Mouse (Mus musculus) inflammation-experienced regulatory T-cells, adult 6 months (primary cell): ENCODE measurements around the gene Inpp5d. TPM values are rescaled to one million over a fixed set of nuclear protein-coding genes. Genes with fewer than 3 reads are reported as not detected.

Experiments used
- ATAC-seq: one replicate; pipeline ENCODE4 v1.8.0; 2017
- polyA plus RNA-seq, 3 experiments: library from polyadenylated mRNA; unstranded; fragments of 100-300 nt; shearing (Covaris generic); gene quantifications; one replicate each; pipeline ENCODE4 v1.2.1; 2017

Inpp5d gene
- polyA plus RNA-seq, 3 experiments from 2014 or later, result 124 to 158 (median 135) TPM

DNA sequence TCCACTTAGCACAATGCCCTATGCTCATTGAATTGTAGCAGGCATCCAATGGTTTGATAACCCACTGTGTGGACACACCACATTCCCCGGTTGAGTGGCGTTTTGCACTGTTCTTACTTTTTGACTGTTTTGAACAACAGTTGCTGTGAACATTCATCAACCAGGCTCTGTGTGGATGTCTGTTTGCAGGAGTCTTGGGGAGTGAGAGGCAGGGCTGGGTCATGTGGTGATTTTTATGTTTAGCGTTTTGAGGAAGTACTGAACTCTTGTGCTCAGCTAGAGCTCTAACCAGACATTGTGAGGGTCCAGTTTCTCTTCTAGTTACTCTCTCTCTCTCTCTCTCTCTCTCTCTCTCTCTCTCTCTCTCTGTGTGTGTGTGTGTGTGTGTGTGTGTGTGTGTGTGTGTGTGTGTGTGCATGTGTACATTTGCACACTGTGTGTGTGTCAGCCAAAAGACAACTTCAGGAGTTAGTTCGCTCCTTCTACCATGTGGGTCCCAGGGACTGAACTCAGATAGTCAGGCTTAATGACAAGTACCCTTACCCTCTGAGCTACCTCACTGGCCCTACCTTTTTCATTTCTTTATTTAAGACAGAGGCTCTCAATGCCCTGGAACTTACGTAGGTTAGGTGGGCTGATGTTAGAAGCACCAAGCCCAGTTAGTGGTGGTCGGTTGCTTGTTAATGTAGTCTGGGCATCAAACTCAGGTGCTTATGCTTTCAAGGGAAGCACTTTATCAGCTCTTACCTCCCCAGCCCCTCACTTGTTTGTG lies 5.3 kb downstream of the Inpp5d start:
- ATAC-seq, result no peak

GRCm38 (mm10) chr1:87626344-87626743 lies 6.2 kb downstream of the Inpp5d start:
- ATAC-seq, result peak; percentile 95

GRCm38 (mm10) chr1:87628085-87628484 lies 8.0 kb downstream of the Inpp5d start:
- ATAC-seq, result no peak

GRCm38 (mm10) chr1:87631584-87631983 lies 11.5 kb downstream of the Inpp5d start:
- no peak for ATAC-seq

DNA sequence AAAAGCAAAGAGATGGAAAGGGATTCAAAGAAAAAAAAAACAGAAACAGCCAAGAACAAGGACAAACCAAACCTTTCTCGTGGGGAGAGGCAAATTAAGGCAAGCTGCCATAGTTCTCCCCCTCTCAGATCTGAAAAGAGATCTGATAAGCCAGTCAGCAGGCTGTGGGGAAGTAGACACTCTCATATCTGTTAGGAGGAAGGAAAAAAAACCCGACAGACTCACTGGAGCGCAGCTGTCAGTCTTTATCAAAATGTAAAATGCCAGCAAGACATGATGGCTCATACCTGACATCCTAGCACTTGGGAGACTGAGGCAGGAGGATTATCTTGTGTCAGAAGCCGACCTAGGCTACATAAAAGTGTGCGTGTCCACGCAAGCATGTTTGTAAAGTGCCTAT lies 12.1 kb downstream of the Inpp5d start:
- no peak for ATAC-seq

GRCm38 (mm10) chr1:87636716-87637117 lies 16.6 kb downstream of the Inpp5d start:
- ATAC-seq, result no peak

DNA sequence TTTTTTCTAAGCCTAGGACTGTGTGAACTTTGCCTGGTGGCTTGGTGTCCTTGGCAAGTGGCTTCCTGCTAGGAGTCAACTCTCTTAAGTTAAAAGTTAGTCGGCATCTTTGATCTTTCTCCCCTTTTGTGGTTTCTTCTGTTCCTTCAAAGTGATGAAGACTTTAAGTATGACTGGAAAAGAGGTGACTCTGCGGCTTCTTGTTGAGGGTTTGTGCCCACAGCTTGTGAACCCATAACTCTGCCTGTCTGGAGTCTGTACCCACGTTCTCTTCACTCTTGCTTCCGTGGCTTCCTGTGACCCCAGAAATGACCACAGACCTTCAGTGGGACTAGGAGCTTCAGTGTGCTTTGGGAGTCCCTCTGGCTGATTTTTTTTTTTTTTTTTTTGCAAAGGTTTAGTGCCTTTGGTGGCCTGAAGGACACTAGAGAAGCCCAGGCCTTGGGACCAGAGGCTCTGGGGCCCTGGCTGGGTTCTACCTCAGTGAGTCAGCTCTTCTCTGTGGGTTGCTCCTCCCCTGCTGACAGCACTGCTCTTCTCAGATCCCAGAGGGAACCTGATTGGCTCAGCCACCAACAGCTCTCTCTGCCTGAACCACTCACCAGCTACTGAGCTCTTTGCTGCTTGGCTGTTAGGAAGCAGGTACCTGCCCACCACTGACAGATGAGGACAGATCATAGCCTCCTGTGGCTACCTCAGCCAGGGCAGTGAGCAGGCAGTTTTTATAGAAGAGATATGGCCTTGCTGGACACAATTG lies 17.2 kb downstream of the Inpp5d start:
- peak; percentile 73 for ATAC-seq

- ATAC-seq, result no peak
These were observed 17.9 kb downstream of the Inpp5d start for GRCm38 (mm10) chr1:87637878-87638600.

DNA sequence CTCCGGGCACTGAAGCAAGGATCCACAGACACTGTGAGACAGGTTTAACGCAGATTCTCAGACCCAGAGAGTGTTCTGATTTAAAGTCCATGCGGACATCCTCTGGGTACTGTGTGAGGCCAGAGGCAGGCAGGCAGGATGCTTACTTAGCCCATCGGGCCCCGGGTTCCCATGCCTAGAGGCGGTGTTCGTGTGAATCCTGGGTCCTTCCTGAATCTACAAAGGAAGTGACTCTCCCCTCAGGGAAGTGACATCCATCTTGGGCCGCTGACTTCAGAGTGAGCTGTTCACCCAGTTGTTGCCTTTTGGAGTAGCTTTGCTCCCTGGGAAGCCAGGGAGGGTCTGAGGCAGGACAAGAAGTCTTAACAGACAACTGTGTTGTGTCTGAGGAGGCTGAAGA lies 19.6 kb downstream of the Inpp5d start:
- ATAC-seq, result no peak

- peak; percentile 25 for ATAC-seq
These were observed 20.1 kb downstream of the Inpp5d start for GRCm38 (mm10) chr1:87640165-87640661.

- no peak for ATAC-seq
These were observed 22.9 kb downstream of the Inpp5d start for GRCm38 (mm10) chr1:87643016-87643415.

- no peak for ATAC-seq
These were observed 24.9 kb downstream of the Inpp5d start for GRCm38 (mm10) chr1:87645041-87645440.

DNA sequence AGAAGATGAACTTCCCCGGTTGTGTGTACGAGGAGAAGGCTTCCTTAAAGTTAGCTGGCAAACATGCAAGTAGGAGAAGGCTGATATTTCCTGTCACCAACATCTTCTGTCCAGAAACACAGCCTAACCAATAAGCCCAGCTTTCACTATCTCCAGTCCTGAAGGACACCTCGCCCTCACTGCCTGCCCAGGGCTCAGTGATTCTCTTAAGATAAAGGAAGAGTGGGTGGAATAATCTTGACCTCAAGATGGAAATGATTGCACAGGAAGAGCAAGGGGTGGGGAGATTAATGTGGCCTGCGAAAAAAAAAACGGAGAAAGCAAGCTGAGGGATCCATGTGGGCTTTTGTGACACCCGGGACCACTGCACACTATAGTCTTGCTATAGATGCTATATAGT lies 25.6 kb downstream of the Inpp5d start:
- no peak for ATAC-seq

- no peak for ATAC-seq
These were observed 27.7 kb downstream of the Inpp5d start for GRCm38 (mm10) chr1:87647820-87648219.

DNA sequence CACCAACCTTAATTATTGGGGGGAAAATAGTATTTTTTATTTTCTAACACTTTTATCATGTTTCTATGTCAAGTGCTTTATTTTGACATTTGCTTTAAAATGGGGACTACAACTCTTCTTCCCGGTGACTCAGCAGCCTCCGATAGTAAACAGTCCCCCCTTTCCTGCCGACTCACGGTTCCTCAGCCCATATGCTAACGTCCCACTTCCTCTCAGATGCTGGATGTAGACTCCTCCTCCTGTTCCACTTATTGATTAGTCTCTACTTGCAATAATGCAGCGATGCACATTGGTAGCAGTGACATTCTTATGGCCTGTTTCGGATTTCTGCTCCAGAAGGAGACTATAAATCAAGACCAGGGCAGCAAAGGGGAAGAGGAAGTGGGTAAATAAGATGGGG lies 28.5 kb downstream of the Inpp5d start:
- ATAC-seq, result no peak

DNA sequence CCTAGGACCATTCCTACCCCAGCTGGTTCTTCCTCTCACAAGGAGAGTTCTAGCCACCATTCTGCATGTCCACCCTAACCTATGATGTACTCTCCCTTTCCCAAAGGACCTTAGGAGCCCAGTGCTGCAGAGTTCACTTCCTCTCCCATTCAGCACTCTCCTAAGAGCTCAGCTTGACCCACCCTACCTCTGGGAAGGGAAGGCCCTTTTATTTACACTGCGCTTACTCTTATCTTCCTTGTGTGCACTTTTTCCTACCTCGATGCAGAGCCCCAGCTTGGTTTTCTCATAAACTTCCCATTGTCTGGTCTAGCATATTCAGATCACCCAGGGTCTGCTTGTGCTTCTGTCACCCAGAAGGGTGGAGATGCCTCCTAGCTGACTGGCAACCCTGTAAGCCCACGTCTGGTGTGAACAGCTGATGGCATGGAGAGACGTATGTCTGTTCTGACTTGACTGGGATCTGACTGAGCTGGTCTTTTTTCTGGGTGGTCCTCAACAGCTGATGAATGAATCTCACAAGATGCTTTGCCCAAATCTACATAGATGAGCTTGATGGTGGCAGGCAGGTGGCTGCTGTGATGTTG lies 29.2 kb downstream of the Inpp5d start:
- ATAC-seq, result no peak

DNA sequence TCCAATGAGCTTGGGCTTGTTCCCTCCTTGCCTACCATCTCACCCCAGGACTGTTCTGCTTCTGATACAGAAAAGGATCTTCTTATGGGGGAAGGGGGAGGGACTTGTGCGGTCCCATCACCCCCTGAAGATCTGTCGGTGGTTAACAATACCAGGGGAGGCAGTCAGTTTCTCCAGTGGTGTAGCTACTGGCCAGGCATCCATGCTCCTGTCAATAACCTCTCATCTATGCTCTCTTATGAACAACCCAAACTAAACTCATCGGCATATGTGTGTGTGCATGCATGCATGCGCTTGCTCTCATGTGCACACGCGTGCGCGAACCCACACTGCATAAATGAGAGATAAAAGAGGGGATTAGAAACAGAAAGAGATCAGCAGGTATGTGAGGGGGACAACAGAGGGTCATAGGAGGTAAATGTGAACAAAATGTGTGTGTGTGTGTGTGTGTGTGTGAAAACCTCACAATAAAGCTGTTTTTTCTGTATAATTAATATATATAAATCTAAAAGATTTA lies 29.9 kb downstream of the Inpp5d start:
- ATAC-seq, result no peak

DNA sequence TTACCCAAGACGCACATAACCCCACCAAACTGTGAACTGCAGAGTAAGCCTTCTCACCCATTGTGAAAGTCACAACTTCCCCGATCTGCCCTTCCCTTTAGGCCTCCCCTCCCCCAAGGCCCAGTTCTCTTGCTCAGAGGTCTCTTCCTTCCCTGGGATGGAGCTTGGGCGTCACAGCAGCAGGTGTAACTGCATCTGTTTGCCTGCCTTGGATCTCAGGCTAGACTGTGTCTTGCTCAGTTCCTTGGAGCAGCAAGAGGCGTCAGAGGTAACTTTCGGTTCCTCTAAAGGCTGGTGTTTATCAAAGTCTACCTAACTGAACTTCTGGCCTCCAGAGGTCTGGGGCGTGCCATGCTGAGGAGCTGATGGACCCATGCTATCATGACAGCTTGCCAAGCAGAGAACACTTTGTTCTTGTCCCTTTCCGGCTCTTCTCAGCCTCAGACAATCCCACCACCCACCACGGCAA lies 30.5 kb downstream of the Inpp5d start:
- peak; percentile 62 for ATAC-seq

- ATAC-seq, result no peak
These were observed 31.3 kb downstream of the Inpp5d start for GRCm38 (mm10) chr1:87651436-87651835.

DNA sequence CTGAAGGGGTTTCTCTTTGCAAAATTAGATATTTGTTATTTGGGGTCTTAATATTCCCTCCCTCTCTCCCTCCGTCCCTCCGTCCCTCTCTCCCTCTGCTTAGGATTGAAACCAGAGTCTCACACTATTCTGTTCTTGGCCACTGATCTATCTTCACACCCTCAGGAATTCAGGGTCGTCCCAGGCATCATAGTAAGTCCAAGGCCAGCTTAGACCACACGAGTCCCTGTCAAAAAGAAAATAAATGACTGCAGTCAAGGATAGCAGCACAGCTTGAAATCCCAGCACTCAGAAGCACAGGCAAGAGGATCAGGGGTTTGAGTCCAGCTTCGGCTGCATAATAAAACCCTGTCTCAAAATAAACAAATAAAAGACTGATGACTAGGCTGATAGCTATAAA lies 35.0 kb downstream of the Inpp5d start:
- no peak for ATAC-seq

GRCm38 (mm10) chr1:87658063-87658462 lies 38.0 kb downstream of the Inpp5d start:
- no peak for ATAC-seq

DNA sequence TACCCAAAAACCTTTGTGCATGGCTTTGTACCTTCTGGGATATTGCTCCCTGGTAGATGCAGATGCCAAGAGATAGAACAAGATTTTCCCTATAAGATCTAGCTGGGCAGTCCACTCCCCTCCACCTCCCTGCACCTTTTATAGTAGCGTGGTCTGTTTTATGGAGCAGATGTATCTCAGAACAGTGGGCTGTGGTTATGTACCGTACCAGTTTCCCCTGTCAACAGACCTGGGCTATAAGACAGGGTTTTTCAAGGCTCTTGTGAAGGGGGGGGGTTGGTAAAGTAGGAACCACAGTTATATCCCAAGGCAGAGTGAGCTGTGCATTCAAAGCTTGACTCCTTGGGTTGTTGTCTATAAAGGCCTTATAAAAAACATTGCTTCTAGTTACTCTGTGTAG lies 38.4 kb downstream of the Inpp5d start:
- no peak for ATAC-seq
